Mouse (Mus musculus) spleen, embryonic (tissue): ENCODE results near the gene Scd3.
"Not testable (repeated sequence)": the region's sequence is repeated elsewhere in the genome, so short reads cannot be mapped to it uniquely, and the experiment has no call there.

Experiments used
- CTCF ChIA-PET: fragments of 350-600 bp; sonication (Branson Sonifier 250); formaldehyde crosslinking; loops from one replicate; lab custom pipeline; 2022; lab: Charles Lee

The Scd3 gene

GRCm38 (mm10) chr19:44231608-44232151, 28.6 kb downstream of the Scd3 start:
- CTCF ChIA-PET: no interaction called here

- CTCF ChIA-PET: no interaction called here
These were observed 34.5 kb downstream of the Scd3 start for GRCm38 (mm10) chr19:44237471-44238006.

GRCm38 (mm10) chr19:44238906-44239305, 35.8 kb downstream of the Scd3 start:
- CTCF ChIA-PET: interaction anchor here (0.6 kb wide), 3 partner anchors 24 to 95 kb away, joined by 3 to 5 read pairs (median 4); no protein-coding TSS in a partner anchor

- CTCF ChIA-PET: interaction anchor here (0.6 to 1.3 kb wide), 6 partner anchors 18 to 56 kb away, joined by 3 to 5 read pairs (median 4); no protein-coding TSS in a partner anchor
These were observed 42.7 kb downstream of the Scd3 start for GRCm38 (mm10) chr19:44245761-44246171.

GRCm38 (mm10) chr19:44246341-44246911, 43.4 kb downstream of the Scd3 start:
- CTCF ChIA-PET: interaction anchor here (0.6 to 1.7 kb wide), 6 partner anchors 9 to 503 kb away, joined by 3 to 7 read pairs (median 4); no protein-coding TSS in a partner anchor

GRCm38 (mm10) chr19:44247281-44248080, 44.4 kb downstream of the Scd3 start:
- CTCF ChIA-PET: interaction anchor here (1.0 to 1.7 kb wide), 2 partner anchors 21 to 46 kb away, joined by 3 to 7 read pairs; partner anchors contain the start of gene Scd2

GRCm38 (mm10) chr19:44248081-44248853, 45.2 kb downstream of the Scd3 start:
- CTCF ChIA-PET: no interaction called here

GRCm38 (mm10) chr19:44248854-44249351, 45.8 kb downstream of the Scd3 start:
- CTCF ChIA-PET: no interaction called here

GRCm38 (mm10) chr19:44251138-44251537, 48.1 kb downstream of the Scd3 start:
- CTCF ChIA-PET: interaction anchor here (2.1 kb wide), 1 partner anchor 17 kb away, joined by 9 read pairs; no protein-coding TSS in a partner anchor

- CTCF ChIA-PET: interaction anchor here (1.2 kb wide), 1 partner anchor 12 kb away, joined by 5 read pairs; no protein-coding TSS in a partner anchor
These were observed 49.0 kb downstream of the Scd3 start for GRCm38 (mm10) chr19:44251936-44252558.

GRCm38 (mm10) chr19:44254106-44254505, 51.0 kb downstream of the Scd3 start:
- CTCF ChIA-PET: not testable (repeated sequence)

GRCm38 (mm10) chr19:44257377-44257966, 54.4 kb downstream of the Scd3 start:
- CTCF ChIA-PET: no interaction called here

- CTCF ChIA-PET: interaction anchor here (0.6 kb wide), 1 partner anchor 52 kb away, joined by 5 read pairs; no protein-coding TSS in a partner anchor
These were observed 56.4 kb downstream of the Scd3 start for GRCm38 (mm10) chr19:44259484-44259883.

GRCm38 (mm10) chr19:44260487-44260886, 57.4 kb downstream of the Scd3 start:
- CTCF ChIA-PET: no interaction called here

- CTCF ChIA-PET: no interaction called here
These were observed 58.7 kb downstream of the Scd3 start for GRCm38 (mm10) chr19:44261774-44262173.

GRCm38 (mm10) chr19:44263581-44263980, 60.5 kb downstream of the Scd3 start:
- CTCF ChIA-PET: interaction anchor here (0.6 to 1.5 kb wide), 3 partner anchors 11 to 18 kb away, joined by 4 to 5 read pairs (median 5); no protein-coding TSS in a partner anchor

- CTCF ChIA-PET: interaction anchor here (0.6 to 1.5 kb wide), 3 partner anchors 12 to 18 kb away, joined by 4 to 5 read pairs (median 5); no protein-coding TSS in a partner anchor
These were observed 61.2 kb downstream of the Scd3 start for GRCm38 (mm10) chr19:44264226-44264625.

- CTCF ChIA-PET: no interaction called here
These were observed 62.2 kb downstream of the Scd3 start for GRCm38 (mm10) chr19:44265300-44265699.

- CTCF ChIA-PET: interaction anchor here (0.9 kb wide), 1 partner anchor 20 kb away, joined by 3 read pairs; no protein-coding TSS in a partner anchor
These were observed 62.9 kb downstream of the Scd3 start for GRCm38 (mm10) chr19:44265911-44266337.
